Mouse (Mus musculus) lung, embryonic 16.5 days (tissue): Measurements from ENCODE around the gene 2310033P09Rik. TPM values are rescaled to one million over a fixed set of nuclear protein-coding genes. Genes with fewer than 3 reads are reported as not detected.
"Not testable (repeated sequence)": the region's sequence is repeated elsewhere in the genome, so short reads cannot be mapped to it uniquely, and the experiment has no call there.

Experiments
- ATAC-seq: fragments of 200-750 bp; cut with Nextera tagmentation; 2 replicates; pipeline ENCODE4 v1.8.0; 2017; ENCODE audit warnings: low read depth, mild to moderate bottlenecking, moderate library complexity
- H3K27ac ChIP-seq: fragments of 300-500 bp; sonication (generic); 2 replicates; pipeline ENCODE4 v1.5.1; 2014; ENCODE audit warnings: mild to moderate bottlenecking, control low read depth, low read length
- H3K27me3 ChIP-seq: fragments of 300-500 bp; sonication (generic); 2 replicates; pipeline ENCODE4 v1.6.1; 2014; ENCODE audit warnings: low read depth, low read length, mixed read lengths; ENCODE audit not compliant: control insufficient read depth, insufficient read depth
- H3K36me3 ChIP-seq: fragments of 300-500 bp; sonication (generic); 2 replicates; pipeline ENCODE4 v1.6.1; 2014; ENCODE audit warnings: low read length; ENCODE audit not compliant: control insufficient read depth, insufficient read depth
- H3K4me1 ChIP-seq: fragments of 300-500 bp; sonication (generic); replicated peaks from 2 replicates; pipeline ENCODE4 v1.6.1; 2014; ENCODE audit warnings: low read length, mixed read lengths; ENCODE audit not compliant: control insufficient read depth, insufficient read depth
- H3K4me2 ChIP-seq: fragments of 300-500 bp; sonication (generic); 2 replicates; pipeline ENCODE4 v1.6.1; 2014; ENCODE audit warnings: low read depth, low read length, control low read depth
- H3K4me3 ChIP-seq: fragments of 300-500 bp; sonication (generic); 2 replicates; pipeline ENCODE4 v1.5.1; 2014; ENCODE audit warnings: mild to moderate bottlenecking, low read length, control low read depth
- H3K9ac ChIP-seq: fragments of 300-500 bp; sonication (generic); 2 replicates; pipeline ENCODE4 v1.6.1; 2014; ENCODE audit warnings: low read length, control low read depth
- H3K9me3 ChIP-seq: fragments of 300-500 bp; sonication (generic); 2 replicates; pipeline ENCODE4 v1.6.1; 2016; ENCODE audit warnings: low read length; ENCODE audit not compliant: control insufficient read depth
- WGBS: fragments of 180-500 bp; shearing (Covaris S2); extraction: QIAGEN DNeasy Blood & Tissue Kit; methylation state at CpG from one replicate; pipeline ENCODE4 v1.1.7; 2014; 5-methylcytosine and 5-hydroxymethylcytosine counted together
- polyA plus RNA-seq: library from polyadenylated mRNA; unstranded; fragments of >200 nt; fragmentation: Nextera tagmentation; extraction: Ambion mirVana; gene quantifications from 2 replicates; pipeline ENCODE4 v1.2.1, GENCODE M21; 2015

Gene 2310033P09Rik
- polyA plus RNA-seq, 1 experiment from 2014 or later: 37.0 TPM

DNA sequence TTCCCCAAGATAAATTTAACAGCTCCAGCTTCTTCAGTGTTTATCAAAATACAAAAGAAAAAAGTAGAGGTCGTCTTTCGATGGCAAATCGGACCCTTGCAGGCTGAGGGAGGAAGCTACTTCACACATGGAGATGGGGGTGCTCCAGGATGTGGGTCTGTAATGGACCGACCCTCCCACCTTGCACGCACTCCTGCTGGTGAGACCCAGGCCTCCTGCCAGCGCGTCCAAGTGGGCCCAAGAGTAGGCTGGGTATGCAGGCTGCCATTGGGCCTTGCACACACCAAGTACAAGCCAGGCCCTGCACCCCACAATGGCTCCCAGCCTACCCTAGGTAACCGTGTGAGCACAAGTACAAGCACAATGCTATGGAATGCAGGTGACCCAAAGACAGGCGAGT lies 3.4 kb downstream of the 2310033P09Rik start:
- H3K27ac ChIP-seq, H3K9ac ChIP-seq, H3K4me3 ChIP-seq, H3K4me2 ChIP-seq, ATAC-seq, H3K9me3 ChIP-seq, H3K27me3 ChIP-seq: not testable (repeated sequence)
- WGBS: 90% methylated on average over 9 of the region's 9 CpGs
- peaks cover 24% of the 10 kb centered on the region for H3K36me3 ChIP-seq
- peaks cover 15% of the 10 kb centered on the region for H3K4me1 ChIP-seq

- H3K36me3 ChIP-seq: peaks cover 24% of the 10 kb centered on the region
- H3K4me3 ChIP-seq, H3K27me3 ChIP-seq, H3K4me2 ChIP-seq, H3K27ac ChIP-seq, H3K9me3 ChIP-seq, H3K9ac ChIP-seq, ATAC-seq: not testable (repeated sequence)
- 69% methylated on average over 12 of the region's 12 CpGs for WGBS
- H3K4me1 ChIP-seq: peaks cover 20% of the 10 kb centered on the region
Observed at GRCm38 (mm10) chr11:59212320-59212719, 4.2 kb downstream of the 2310033P09Rik start.

DNA sequence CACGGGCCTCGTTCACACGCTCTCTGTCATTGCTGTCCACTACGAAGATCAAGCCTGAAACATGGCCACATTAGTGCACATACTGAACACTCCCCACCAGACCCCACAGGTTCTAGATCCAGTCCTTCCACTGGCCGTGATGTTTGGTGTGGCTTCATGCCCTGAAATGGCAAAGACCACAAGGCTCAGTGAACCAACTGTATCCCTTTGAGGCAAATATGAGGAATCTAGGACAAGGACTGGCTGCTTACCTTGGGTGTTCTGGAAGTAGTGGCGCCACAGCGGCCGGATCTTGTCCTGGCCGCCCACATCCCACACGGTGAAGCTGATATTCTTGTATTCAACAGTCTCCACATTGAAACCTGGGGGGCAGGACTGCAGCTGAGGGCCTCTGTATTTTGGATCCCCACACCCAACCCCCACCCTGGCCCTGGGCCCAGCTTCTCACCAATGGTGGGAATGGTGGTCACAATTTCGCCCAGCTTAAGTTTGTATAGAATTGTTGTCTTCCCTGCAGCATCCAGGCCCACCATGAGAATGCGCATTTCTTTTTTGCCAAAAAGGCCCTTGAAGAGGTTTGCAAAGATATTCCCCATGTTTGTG lies 4.9 kb downstream of the 2310033P09Rik start:
- Histone ChIP-seq H3K27ac (no peak overlapping the region), H3K27me3 (no peaks in the 10 kb centered on the region), H3K4me1 (peaks cover 26% of the 10 kb centered on the region), H3K9me3 (no peaks in the 10 kb centered on the region), H3K4me2 (no peak overlapping the region), H3K36me3 (peaks cover 26% of the 10 kb centered on the region), H3K9ac (no peak overlapping the region), H3K4me3 (no peak overlapping the region)
- ATAC-seq: no peak
- WGBS: 84% methylated on average over 12 of the region's 12 CpGs

DNA sequence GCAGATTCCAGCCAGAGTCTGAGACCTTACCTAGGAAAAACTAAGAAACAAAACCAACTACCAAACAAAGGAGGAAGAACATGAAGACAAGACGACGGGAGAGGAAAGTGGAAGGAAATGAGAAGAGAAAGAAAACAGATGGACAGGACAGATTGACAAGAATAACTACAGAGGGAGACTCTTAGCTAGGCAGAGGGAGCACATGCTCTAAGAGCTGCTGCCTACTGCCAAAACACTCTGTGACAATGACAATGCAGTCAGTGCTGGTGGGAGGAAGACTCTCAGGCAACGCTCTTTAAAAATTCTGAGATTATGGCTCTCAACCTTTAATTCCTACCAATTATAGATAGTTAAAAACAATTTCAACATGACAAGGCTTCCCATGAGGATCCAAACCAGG lies 8.8 kb downstream of the 2310033P09Rik start:
- Histone ChIP-seq H3K27ac (no peak overlapping the region), H3K36me3 (peaks cover 15% of the 10 kb centered on the region), H3K4me2 (no peak overlapping the region), H3K4me3 (no peak overlapping the region), H3K9ac (no peak overlapping the region), H3K9me3 (no peaks in the 10 kb centered on the region), H3K4me1 (peaks cover 37% of the 10 kb centered on the region), H3K27me3 (no peaks in the 10 kb centered on the region)
- WGBS: 84% methylated on average over 3 of the region's 3 CpGs
- no peak for ATAC-seq

DNA sequence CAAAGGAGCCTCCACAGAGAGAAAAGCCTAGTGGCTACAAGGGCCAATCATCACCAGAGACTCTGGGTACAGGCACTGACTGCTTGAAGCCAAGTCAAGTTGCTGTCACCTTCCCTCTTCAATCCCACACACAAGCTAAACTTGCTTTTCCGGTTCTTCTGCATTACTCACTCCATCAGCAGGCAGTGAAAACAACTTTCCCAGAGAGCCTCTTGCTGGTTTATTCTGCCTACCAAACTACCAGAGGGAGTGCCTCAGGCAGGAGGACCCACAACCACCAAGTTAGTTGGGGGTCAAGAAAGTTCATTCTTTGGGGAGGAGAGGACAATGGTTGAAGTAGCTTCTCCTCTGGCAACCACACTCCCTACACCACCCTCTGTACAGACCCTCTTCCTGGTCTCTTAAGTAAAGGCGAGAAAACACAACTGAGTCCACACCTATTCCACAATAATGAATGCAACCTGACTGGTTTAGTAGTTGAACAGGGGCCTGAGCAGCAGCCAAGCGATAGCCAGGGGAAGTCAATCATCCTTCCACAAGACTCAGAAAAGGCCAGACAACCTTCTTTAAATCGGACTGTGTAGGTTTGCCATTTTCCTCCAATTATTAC lies 10.4 kb downstream of the 2310033P09Rik start:
- Histone ChIP-seq H3K27me3 (no peaks in the 10 kb centered on the region), H3K4me2 (peak overlapping the region; percentile 40), H3K36me3 (peaks cover 7% of the 10 kb centered on the region; the same call in 1 of the 2 replicates), H3K9ac (no peak overlapping the region), H3K27ac (peak overlapping the region; percentile 83), H3K4me1 (peaks cover 45% of the 10 kb centered on the region), H3K4me3 (no peak overlapping the region), H3K9me3 (no peaks in the 10 kb centered on the region)
- peak; percentile 89 for ATAC-seq
- 67% methylated on average over 4 of the region's 4 CpGs for WGBS

GRCm38 (mm10) chr11:59219064-59219463 lies 10.9 kb downstream of the 2310033P09Rik start:
- peak overlapping the region; percentile 40 for H3K4me2 ChIP-seq
- no peaks in the 10 kb centered on the region for H3K9me3 ChIP-seq
- no peak overlapping the region for H3K4me3 ChIP-seq
- H3K36me3 ChIP-seq: peaks cover 7% of the 10 kb centered on the region; the same call in 1 of the 2 replicates
- H3K27ac ChIP-seq: peak overlapping the region; percentile 83
- no peak for ATAC-seq
- peaks cover 50% of the 10 kb centered on the region for H3K4me1 ChIP-seq
- H3K9ac ChIP-seq: no peak overlapping the region
- H3K27me3 ChIP-seq: no peaks in the 10 kb centered on the region

DNA sequence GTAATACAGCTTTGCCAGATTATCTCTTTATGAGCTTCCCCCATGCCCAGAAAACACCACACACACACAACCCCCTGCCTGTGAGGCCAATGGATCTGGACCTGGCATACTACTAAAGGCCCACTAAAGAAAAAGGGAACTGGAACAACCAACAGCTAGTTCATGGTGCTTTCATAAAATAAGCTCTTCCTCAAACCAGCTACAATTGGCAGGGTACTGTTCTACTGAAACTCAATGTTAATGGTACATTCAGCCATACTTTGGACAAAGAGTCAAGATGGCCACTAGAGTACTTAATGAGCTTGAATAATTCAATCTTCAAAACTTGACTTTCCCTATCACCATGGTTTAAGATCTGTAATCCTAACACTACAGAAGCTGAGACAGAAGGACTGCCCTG lies 13.5 kb downstream of the 2310033P09Rik start:
- Histone ChIP-seq H3K4me3 (no peak overlapping the region), H3K4me1 (peaks cover 65% of the 10 kb centered on the region), H3K27ac (no peak overlapping the region), H3K4me2 (no peak overlapping the region), H3K36me3 (peaks cover 4% of the 10 kb centered on the region; the same call in 1 of the 2 replicates), H3K9me3 (no peaks in the 10 kb centered on the region), H3K27me3 (no peaks in the 10 kb centered on the region), H3K9ac (no peak overlapping the region)
- ATAC-seq: no peak

DNA sequence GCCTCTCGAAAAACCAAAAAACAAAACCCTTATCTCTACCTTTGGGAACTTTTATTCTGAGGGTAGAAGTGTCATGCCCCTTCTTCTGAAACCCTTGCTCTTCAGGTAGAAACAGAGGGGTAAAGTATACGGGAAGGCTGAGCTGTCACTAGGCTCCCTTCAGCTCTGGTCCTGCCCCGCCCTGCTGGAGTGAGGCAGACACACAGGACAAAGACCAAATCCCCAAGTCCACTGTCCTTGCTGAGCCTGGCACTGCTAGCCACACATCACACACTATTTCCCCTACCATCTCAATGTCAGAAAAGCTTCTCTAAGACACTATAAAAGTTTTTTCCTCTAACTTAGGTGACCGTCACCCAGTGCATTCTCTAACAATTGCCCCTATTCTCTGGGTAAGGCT lies 14.2 kb downstream of the 2310033P09Rik start:
- Histone ChIP-seq H3K9ac (no peak overlapping the region), H3K27me3 (no peaks in the 10 kb centered on the region), H3K4me3 (no peak overlapping the region), H3K36me3 (peaks cover 4% of the 10 kb centered on the region; the same call in 1 of the 2 replicates), H3K9me3 (no peaks in the 10 kb centered on the region), H3K4me1 (peaks cover 63% of the 10 kb centered on the region), H3K27ac (no peak overlapping the region), H3K4me2 (no peak overlapping the region)
- WGBS: 79% methylated on average over 4 of the region's 4 CpGs
- no peak for ATAC-seq

DNA sequence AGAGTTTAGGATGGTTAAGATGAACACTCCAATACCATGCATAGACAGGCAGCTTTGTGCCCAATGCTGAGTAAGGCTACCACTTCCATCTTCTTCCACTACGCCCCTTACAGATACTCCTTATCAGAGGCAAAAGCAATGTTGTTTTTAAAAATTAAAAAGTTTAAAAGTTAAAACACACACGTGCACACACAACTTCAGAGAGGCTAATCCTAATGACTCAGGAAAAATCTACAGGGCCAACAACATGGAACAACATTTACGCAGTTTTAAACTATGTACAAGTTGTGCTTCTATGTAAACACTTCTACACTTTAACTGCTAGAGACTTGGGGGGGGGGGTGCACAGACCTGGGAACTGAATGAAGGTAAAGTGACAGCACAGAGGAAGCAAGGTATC lies 15.9 kb downstream of the 2310033P09Rik start:
- H3K4me3 ChIP-seq: no peak overlapping the region
- 0 out of 2 replicates have a peak, but pooled peaks cover 1% of the 10 kb centered on the region for H3K36me3 ChIP-seq
- WGBS: 69% methylated on average over 3 of the region's 3 CpGs
- no peak for ATAC-seq
- no peak overlapping the region for H3K27ac ChIP-seq
- H3K4me1 ChIP-seq: peaks cover 50% of the 10 kb centered on the region
- H3K4me2 ChIP-seq: no peak overlapping the region
- H3K9ac ChIP-seq: no peak overlapping the region
- no peaks in the 10 kb centered on the region for H3K27me3 ChIP-seq
- no peaks in the 10 kb centered on the region for H3K9me3 ChIP-seq
